Mouse (Mus musculus): Measurements from ENCODE around the gene Igsf9b. TPM values are rescaled to one million over a fixed set of nuclear protein-coding genes. Genes with fewer than 3 reads are reported as not detected.

Igsf9b gene
- polyA plus RNA-seq, 1 experiment from 2014 or later = 17.1 TPM

- H3K36me3 ChIP-seq (replicated peaks; ENCODE audit: control insufficient read depth, insufficient read depth) = no peaks in the 10 kb centered on the region
- ATAC-seq (ENCODE audit: low FRiP score) (no peak), DNase-seq (ENCODE audit: low spot score) (no peak)
- no peak overlapping the region for H3K4me3 ChIP-seq (replicated peaks; ENCODE audit: low read length)
- no peaks in the 10 kb centered on the region for H3K9me3 ChIP-seq (ENCODE audit: control insufficient read depth, low read length)
- no peaks in the 10 kb centered on the region for H3K27me3 ChIP-seq (ENCODE audit: control insufficient read depth, insufficient read depth, low read length)
- H3K4me1 ChIP-seq (replicated peaks; ENCODE audit: control insufficient read depth, insufficient read depth, low read length) = no peaks in the 10 kb centered on the region
- no peak overlapping the region for H3K9ac ChIP-seq
- no peak overlapping the region for H3K27ac ChIP-seq
- no peak overlapping the region for H3K4me2 ChIP-seq (replicated peaks)
- WGBS = 88% methylated on average over 2 of the region's 2 CpGs
These were observed 29.1 kb upstream of the Igsf9b start for GRCm38 (mm10) chr9:27269904-27270303.

DNA sequence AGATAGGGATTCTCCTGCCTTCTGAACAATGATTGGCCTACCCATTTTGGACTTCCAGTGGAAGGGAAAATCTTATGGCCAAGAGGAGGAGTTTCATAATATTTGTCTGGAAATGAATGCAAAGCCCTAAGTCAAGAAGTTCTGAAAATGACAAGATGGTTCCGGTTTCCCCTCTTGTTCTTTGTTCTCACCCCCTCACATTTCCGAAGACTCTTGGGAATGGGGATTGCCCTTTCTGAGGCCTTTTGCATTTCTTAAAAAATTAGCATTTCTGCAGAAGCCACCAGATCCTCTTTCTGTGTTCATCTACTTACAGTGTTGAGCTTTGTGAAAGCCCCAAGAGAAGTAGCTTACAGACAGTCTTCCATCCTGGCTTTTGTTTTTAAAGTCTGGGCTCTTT lies 27.1 kb upstream of the Igsf9b start:
- Histone ChIP-seq H3K4me1 (replicated peaks; ENCODE audit: control insufficient read depth, insufficient read depth, low read length) (no peaks in the 10 kb centered on the region), H3K4me2 (replicated peaks) (no peak overlapping the region), H3K9ac (no peak overlapping the region), H3K9me3 (ENCODE audit: control insufficient read depth, low read length) (no peaks in the 10 kb centered on the region), H3K4me3 (replicated peaks; ENCODE audit: low read length) (no peak overlapping the region), H3K27ac (no peak overlapping the region), H3K36me3 (replicated peaks; ENCODE audit: control insufficient read depth, insufficient read depth) (no peaks in the 10 kb centered on the region), H3K27me3 (ENCODE audit: control insufficient read depth, insufficient read depth, low read length) (no peaks in the 10 kb centered on the region)
- no peak for ATAC-seq (ENCODE audit: low FRiP score)
- 94% methylated on average over 2 of the region's 2 CpGs for WGBS
- no peak for DNase-seq (ENCODE audit: low spot score)

GRCm38 (mm10) chr9:27272858-27273257 lies 26.1 kb upstream of the Igsf9b start:
- Histone ChIP-seq H3K9me3 (ENCODE audit: control insufficient read depth, low read length) (no peaks in the 10 kb centered on the region), H3K27ac (no peak overlapping the region), H3K4me3 (replicated peaks; ENCODE audit: low read length) (no peak overlapping the region), H3K27me3 (ENCODE audit: control insufficient read depth, insufficient read depth, low read length) (no peaks in the 10 kb centered on the region), H3K4me1 (replicated peaks; ENCODE audit: control insufficient read depth, insufficient read depth, low read length) (no peaks in the 10 kb centered on the region), H3K4me2 (replicated peaks) (no peak overlapping the region), H3K9ac (no peak overlapping the region), H3K36me3 (replicated peaks; ENCODE audit: control insufficient read depth, insufficient read depth) (no peaks in the 10 kb centered on the region)
- DNase-seq (ENCODE audit: low spot score) (no peak), ATAC-seq (ENCODE audit: low FRiP score) (no peak)
- 95% methylated on average over 1 of the region's 1 CpGs for WGBS

DNA sequence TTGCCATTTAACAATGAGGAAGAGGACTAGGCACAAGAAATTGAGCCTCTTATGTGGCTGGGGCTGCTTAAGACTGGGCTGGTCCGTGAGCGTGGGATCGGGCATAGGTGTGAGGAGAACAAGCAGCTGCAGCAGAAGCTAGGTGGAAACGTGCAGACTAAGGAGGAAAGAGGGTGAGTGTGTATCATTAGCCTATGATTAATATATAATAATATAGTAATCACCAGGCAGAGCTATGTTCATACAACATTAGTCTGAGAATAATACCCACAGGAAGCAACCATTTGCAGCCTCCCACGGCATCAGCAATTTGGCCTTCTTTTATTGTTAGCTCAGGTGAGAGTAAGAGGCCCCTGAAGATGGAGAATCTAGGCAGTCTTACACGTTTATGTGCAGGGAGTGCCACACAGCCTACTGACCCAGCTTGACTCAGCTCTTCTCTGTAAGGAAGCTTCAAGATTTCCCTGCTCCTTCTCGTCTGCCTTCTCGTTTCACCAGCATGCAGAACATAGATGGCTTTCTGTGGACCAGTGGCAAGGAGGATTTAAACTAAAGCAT lies 22.6 kb upstream of the Igsf9b start:
- ATAC-seq (ENCODE audit: low FRiP score) = peak; percentile 21; the same call in 1 of the 2 replicates
- WGBS = 68% methylated on average over 8 of the region's 8 CpGs
- H3K27me3 ChIP-seq (ENCODE audit: control insufficient read depth, insufficient read depth, low read length) = no peaks in the 10 kb centered on the region; the same call in 1 of the 2 replicates

GRCm38 (mm10) chr9:27277401-27278087 lies 21.5 kb upstream of the Igsf9b start:
- ATAC-seq (ENCODE audit: low FRiP score) = no peak
- DNase-seq (ENCODE audit: low spot score) = no peak
- Histone ChIP-seq H3K4me2 (replicated peaks) (no peak overlapping the region), H3K4me3 (replicated peaks; ENCODE audit: low read length) (no peak overlapping the region), H3K27me3 (ENCODE audit: control insufficient read depth, insufficient read depth, low read length) (no peaks in the 10 kb centered on the region; the same call in 1 of the 2 replicates), H3K27ac (no peak overlapping the region), H3K36me3 (replicated peaks; ENCODE audit: control insufficient read depth, insufficient read depth) (no peaks in the 10 kb centered on the region), H3K4me1 (replicated peaks; ENCODE audit: control insufficient read depth, insufficient read depth, low read length) (no peaks in the 10 kb centered on the region), H3K9ac (no peak overlapping the region), H3K9me3 (ENCODE audit: control insufficient read depth, low read length) (no peaks in the 10 kb centered on the region)
- 82% methylated on average over 5 of the region's 5 CpGs for WGBS

More for the DNA sequence above, 22.6 kb upstream of the Igsf9b start:
- no peak for DNase-seq (ENCODE audit: low spot score)
- Histone ChIP-seq H3K4me3 (replicated peaks; ENCODE audit: low read length) (no peak overlapping the region), H3K27ac (no peak overlapping the region), H3K4me1 (replicated peaks; ENCODE audit: control insufficient read depth, insufficient read depth, low read length) (no peaks in the 10 kb centered on the region), H3K9me3 (ENCODE audit: control insufficient read depth, low read length) (no peaks in the 10 kb centered on the region), H3K4me2 (replicated peaks) (no peak overlapping the region), H3K9ac (no peak overlapping the region), H3K36me3 (replicated peaks; ENCODE audit: control insufficient read depth, insufficient read depth) (no peaks in the 10 kb centered on the region)

GRCm38 (mm10) chr9:27279041-27279440 lies 20.0 kb upstream of the Igsf9b start:
- DNase-seq (ENCODE audit: low spot score) = no peak

GRCm38 (mm10) chr9:27280976-27281375 lies 18.0 kb upstream of the Igsf9b start:
- no peaks in the 10 kb centered on the region for H3K4me1 ChIP-seq (replicated peaks; ENCODE audit: control insufficient read depth, insufficient read depth, low read length)
- no peak for ATAC-seq (ENCODE audit: low FRiP score)
- WGBS = 83% methylated on average over 4 of the region's 4 CpGs

More at GRCm38 (mm10) chr9:27279041-27279440, 20.0 kb upstream of the Igsf9b start:
- 16% methylated on average over 1 of the region's 1 CpGs for WGBS
- H3K36me3 ChIP-seq (replicated peaks; ENCODE audit: control insufficient read depth, insufficient read depth) = no peaks in the 10 kb centered on the region
- no peak overlapping the region for H3K4me2 ChIP-seq (replicated peaks)
- H3K27ac ChIP-seq = no peak overlapping the region
- H3K27me3 ChIP-seq (ENCODE audit: control insufficient read depth, insufficient read depth, low read length) = no peaks in the 10 kb centered on the region; the same call in 1 of the 2 replicates
- H3K9ac ChIP-seq = no peak overlapping the region
- no peak for ATAC-seq (ENCODE audit: low FRiP score)
- no peaks in the 10 kb centered on the region for H3K9me3 ChIP-seq (ENCODE audit: control insufficient read depth, low read length)
- H3K4me3 ChIP-seq (replicated peaks; ENCODE audit: low read length) = no peak overlapping the region
- H3K4me1 ChIP-seq (replicated peaks; ENCODE audit: control insufficient read depth, insufficient read depth, low read length) = no peaks in the 10 kb centered on the region

DNA sequence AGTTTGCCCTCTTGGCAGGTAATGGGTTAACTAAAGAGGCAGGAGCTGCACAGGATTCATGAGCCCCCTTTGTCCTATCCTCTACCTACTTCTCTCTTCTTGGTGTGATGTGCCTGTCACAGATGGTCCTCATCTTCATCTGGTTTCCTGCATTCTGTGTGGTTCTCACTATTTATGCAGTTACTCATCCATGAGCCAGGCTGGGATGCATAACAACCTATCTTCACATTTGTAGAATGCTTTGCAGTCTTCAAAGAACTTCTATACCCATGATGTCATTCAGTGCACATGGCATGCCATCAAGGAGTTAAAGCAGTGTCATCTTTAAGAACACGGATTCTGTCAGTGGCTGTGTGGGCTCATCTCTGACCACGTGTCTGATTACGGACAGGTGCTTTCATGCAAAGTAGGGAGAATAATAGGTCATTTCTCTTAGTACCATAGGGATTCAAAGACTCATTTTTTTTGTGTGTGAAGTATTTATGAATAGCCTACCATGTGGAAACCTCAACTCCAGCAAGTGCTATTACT lies 13.2 kb upstream of the Igsf9b start:
- no peaks in the 10 kb centered on the region for H3K36me3 ChIP-seq (replicated peaks; ENCODE audit: control insufficient read depth, insufficient read depth)
- no peak overlapping the region for H3K27ac ChIP-seq
- no peak for DNase-seq (ENCODE audit: low spot score)
- H3K4me2 ChIP-seq (replicated peaks) = no peak overlapping the region
- peaks cover 20% of the 10 kb centered on the region; the same call in 1 of the 2 replicates for H3K4me1 ChIP-seq (replicated peaks; ENCODE audit: control insufficient read depth, insufficient read depth, low read length)
- no peaks in the 10 kb centered on the region for H3K9me3 ChIP-seq (ENCODE audit: control insufficient read depth, low read length)
- H3K4me3 ChIP-seq (replicated peaks; ENCODE audit: low read length) = no peak overlapping the region
- ATAC-seq (ENCODE audit: low FRiP score) = no peak
- WGBS = 65% methylated on average over 3 of the region's 3 CpGs
- H3K27me3 ChIP-seq (ENCODE audit: control insufficient read depth, insufficient read depth, low read length) = no peaks in the 10 kb centered on the region; the same call in 1 of the 2 replicates
- H3K9ac ChIP-seq = no peak overlapping the region

More at GRCm38 (mm10) chr9:27280976-27281375, 18.0 kb upstream of the Igsf9b start:
- Histone ChIP-seq H3K27ac (no peak overlapping the region), H3K9ac (no peak overlapping the region), H3K9me3 (ENCODE audit: control insufficient read depth, low read length) (no peaks in the 10 kb centered on the region), H3K27me3 (ENCODE audit: control insufficient read depth, insufficient read depth, low read length) (no peaks in the 10 kb centered on the region; the same call in 1 of the 2 replicates), H3K36me3 (replicated peaks; ENCODE audit: control insufficient read depth, insufficient read depth) (no peaks in the 10 kb centered on the region), H3K4me2 (replicated peaks) (no peak overlapping the region), H3K4me3 (replicated peaks; ENCODE audit: low read length) (no peak overlapping the region)
- no peak for DNase-seq (ENCODE audit: low spot score)

DNA sequence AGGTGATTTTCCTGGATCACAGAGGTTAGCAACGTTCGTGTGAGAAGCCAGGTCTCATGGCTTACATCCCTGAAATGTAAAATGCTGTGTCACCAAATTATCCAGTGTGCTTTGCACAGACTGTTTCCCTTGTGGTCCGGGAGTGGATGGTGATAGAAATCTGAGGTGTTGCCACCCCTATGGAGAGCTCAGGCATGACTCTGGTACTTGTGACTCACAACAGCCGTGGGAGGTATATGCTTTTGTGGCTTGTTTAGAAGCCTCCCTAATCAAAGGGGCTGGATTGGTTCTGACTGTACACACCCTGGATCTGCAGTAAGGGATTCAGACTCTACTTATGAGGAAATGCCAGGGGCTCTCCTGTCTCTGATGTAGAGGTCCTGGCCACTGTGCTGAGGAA lies 12.7 kb upstream of the Igsf9b start:
- Histone ChIP-seq H3K4me3 (replicated peaks; ENCODE audit: low read length) (no peak overlapping the region), H3K4me2 (replicated peaks) (no peak overlapping the region)
- no peak for ATAC-seq (ENCODE audit: low FRiP score)

More for the DNA sequence above, 12.7 kb upstream of the Igsf9b start:
- Histone ChIP-seq H3K36me3 (replicated peaks; ENCODE audit: control insufficient read depth, insufficient read depth) (no peaks in the 10 kb centered on the region), H3K9me3 (ENCODE audit: control insufficient read depth, low read length) (no peaks in the 10 kb centered on the region), H3K27me3 (ENCODE audit: control insufficient read depth, insufficient read depth, low read length) (no peaks in the 10 kb centered on the region), H3K4me1 (replicated peaks; ENCODE audit: control insufficient read depth, insufficient read depth, low read length) (peaks cover 20% of the 10 kb centered on the region; the same call in 1 of the 2 replicates), H3K9ac (no peak overlapping the region), H3K27ac (no peak overlapping the region)
- no peak for DNase-seq (ENCODE audit: low spot score)
- WGBS = 89% methylated on average over 4 of the region's 4 CpGs
